Mouse (Mus musculus): ENCODE measurements around the gene Kctd10. TPM values are rescaled to one million over a fixed set of nuclear protein-coding genes. Genes with fewer than 3 reads are reported as not detected.

Kctd10 gene
- polyA plus RNA-seq, 1 experiment from 2014 or later = 93.8 TPM

DNA sequence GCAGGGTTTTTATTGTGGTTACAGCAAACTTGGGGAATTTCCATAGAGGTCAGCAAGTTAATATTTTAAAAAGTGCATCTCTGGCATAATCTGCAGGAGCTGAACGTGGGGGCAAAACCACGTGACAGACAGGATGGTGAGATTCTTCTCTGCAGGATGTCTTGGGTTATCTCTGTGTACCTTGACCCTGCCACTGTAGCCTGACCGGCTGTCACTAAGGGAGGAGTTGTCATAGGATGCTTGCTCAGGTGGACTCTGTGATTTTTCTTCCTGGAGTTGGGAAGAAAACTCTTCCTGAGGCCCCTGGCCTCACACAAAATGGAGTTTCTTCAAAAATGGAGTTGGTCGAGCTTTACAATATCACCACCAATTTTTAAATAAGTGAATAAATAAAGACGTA, 37.3 kb downstream of the Kctd10 start:
- no peak overlapping the region for H3K27ac ChIP-seq
- H3K4me3 ChIP-seq = no peak overlapping the region
- H3K9me3 ChIP-seq (replicated peaks) = no peaks in the 10 kb centered on the region
- WGBS = 58% methylated on average over 5 of the region's 5 CpGs
- no peaks in the 10 kb centered on the region for H3K27me3 ChIP-seq
- ATAC-seq (replicated peaks; ENCODE audit: insufficient number of reproducible peaks, insufficient read depth, low FRiP score, low read depth) = no peak
- no peak overlapping the region for H3K4me2 ChIP-seq
- H3K9ac ChIP-seq = no peak overlapping the region
- H3K4me1 ChIP-seq (replicated peaks) = no peaks in the 10 kb centered on the region
- no peaks in the 10 kb centered on the region for H3K36me3 ChIP-seq

DNA sequence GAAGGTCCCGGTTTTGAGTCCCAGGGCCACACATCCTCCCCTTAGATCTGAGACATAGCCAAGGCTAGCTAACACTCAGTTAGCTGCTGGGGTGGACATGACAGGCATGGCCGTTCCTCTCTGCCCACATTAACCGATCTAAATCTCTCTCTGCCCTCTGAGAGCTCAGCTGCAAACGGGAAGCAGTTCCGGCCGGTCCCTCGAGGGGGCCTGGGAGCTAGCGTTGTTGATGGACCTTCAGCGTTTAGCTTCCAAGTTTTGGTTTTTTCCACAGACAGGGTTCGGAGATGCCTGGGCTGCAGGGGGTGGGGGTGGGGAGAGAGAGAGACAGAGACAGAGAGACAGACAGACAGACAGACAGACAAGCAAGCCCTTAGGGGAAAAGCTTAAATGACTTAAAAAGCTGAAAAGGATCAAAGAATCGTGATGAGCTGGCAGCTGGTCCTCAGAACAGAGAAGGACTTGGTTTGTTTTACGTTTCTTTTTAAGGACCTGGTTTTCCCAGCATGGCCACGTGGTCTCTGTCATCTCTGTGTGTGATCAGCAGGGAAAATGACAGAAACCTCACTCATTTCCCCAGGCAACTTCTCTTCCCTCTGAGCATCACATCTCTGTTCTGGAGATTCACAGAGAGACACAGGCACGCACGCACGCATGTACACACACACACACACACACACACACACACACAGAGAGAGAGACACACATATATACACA, 56.4 kb downstream of the Kctd10 start:
- Histone ChIP-seq H3K9ac (no peak overlapping the region), H3K4me2 (peak overlapping the region; percentile 30; the same call in 1 of the 2 replicates)
- no peak for ATAC-seq (replicated peaks; ENCODE audit: insufficient number of reproducible peaks, insufficient read depth, low FRiP score, low read depth)

DNA sequence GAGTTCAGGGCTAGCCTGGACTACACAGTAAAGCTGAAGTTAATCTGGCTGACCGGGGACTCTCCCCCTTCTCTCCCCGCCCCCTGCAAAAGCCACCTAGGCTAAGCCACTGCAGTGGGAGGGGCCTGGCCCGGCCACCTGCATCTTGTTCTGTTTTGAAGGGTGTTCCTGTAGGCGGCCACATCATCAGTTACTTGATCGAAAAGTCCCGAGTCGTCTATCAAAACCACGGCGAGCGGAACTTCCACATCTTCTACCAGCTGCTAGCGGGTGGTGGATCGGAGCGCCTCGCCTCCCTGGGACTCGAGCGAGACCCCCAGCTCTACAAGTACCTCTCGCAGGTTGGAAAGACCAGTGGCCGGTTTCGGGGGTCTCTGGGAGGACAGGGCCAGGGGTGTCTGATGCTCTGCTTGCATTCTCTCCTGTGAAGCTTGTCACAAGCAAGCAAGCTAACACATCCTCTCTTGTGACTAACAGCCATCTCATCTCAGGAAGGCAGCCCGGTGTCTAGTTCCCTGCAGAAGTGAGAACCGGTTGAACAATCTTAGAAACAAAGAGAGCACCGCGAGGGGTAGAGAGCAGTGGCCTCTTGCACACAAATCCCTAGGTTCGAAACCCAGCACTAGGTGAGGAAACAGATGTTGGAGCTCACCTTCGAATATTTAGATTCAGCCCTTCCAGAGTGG, 57.1 kb downstream of the Kctd10 start:
- 0 out of 2 replicates have a peak, but pooled peaks cover 6% of the 10 kb centered on the region for H3K4me1 ChIP-seq (replicated peaks)
- peaks cover 11% of the 10 kb centered on the region; the same call in 1 of the 2 replicates for H3K27me3 ChIP-seq
- H3K4me3 ChIP-seq = no peak overlapping the region
- no peaks in the 10 kb centered on the region for H3K9me3 ChIP-seq (replicated peaks)
- H3K36me3 ChIP-seq = no peaks in the 10 kb centered on the region
- H3K9ac ChIP-seq = no peak overlapping the region
- peak overlapping the region; percentile 30; the same call in 1 of the 2 replicates for H3K4me2 ChIP-seq
- whole genome bisulfite sequencing = 51% methylated on average over 25 of the region's 25 CpGs
- H3K27ac ChIP-seq = no peak overlapping the region
- no peak for ATAC-seq (replicated peaks; ENCODE audit: insufficient number of reproducible peaks, insufficient read depth, low FRiP score, low read depth)

More for the DNA sequence above, 56.4 kb downstream of the Kctd10 start:
- Histone ChIP-seq H3K36me3 (no peaks in the 10 kb centered on the region), H3K27me3 (peaks cover 8% of the 10 kb centered on the region; the same call in 1 of the 2 replicates), H3K4me3 (no peak overlapping the region), H3K9me3 (replicated peaks) (no peaks in the 10 kb centered on the region), H3K27ac (no peak overlapping the region), H3K4me1 (replicated peaks) (0 out of 2 replicates have a peak, but pooled peaks cover 6% of the 10 kb centered on the region)
- 22% methylated on average over 16 of the region's 16 CpGs for WGBS

Small RNA genes lying within 50 kb of the gene (microRNA-seq; reads per million reads assigned to microRNA genes)
- gene Mir7027 = not detected

Other genes with a start within 250 kb of the Kctd10 start
- gene Acacb, start 234.0 kb downstream of the Kctd10 start, polyA plus RNA-seq (2015; fragmentation: Nextera tagmentation; extraction: Ambion mirVana) = 11.3 and 12.2 TPM in 2 replicates
- 0.11 and 0.20 TPM in 2 replicates for gene Foxn4, start 106.7 kb downstream of the Kctd10 start, polyA plus RNA-seq (2015; fragmentation: Nextera tagmentation; extraction: Ambion mirVana)
- gene Myo1h, start 91.3 kb downstream of the Kctd10 start, polyA plus RNA-seq (2015; fragmentation: Nextera tagmentation; extraction: Ambion mirVana) = 2.0 and 2.6 TPM in 2 replicates
- gene Ube3b, start 99 bp upstream of the Kctd10 start, polyA plus RNA-seq (2015; fragmentation: Nextera tagmentation; extraction: Ambion mirVana) = 36.2 and 47.5 TPM in 2 replicates
- gene Mmab, start 63.6 kb upstream of the Kctd10 start, polyA plus RNA-seq (2015; fragmentation: Nextera tagmentation; extraction: Ambion mirVana) = 19.7 and 24.3 TPM in 2 replicates
- gene Mvk, start 63.8 kb upstream of the Kctd10 start, polyA plus RNA-seq (2015; fragmentation: Nextera tagmentation; extraction: Ambion mirVana) = 13.6 and 20.5 TPM in 2 replicates
- 0.74 and 1.6 TPM in 2 replicates for gene Fam222a, start 187.5 kb upstream of the Kctd10 start, polyA plus RNA-seq (2015; fragmentation: Nextera tagmentation; extraction: Ambion mirVana)

Measured in heart, embryonic 15.5 days (tissue).